Mouse (Mus musculus) layer of hippocampus, adult 8-10 months (tissue): ENCODE results near the gene Cfl1. TPM values are rescaled to one million over a fixed set of nuclear protein-coding genes. Genes with fewer than 3 reads are reported as not detected.
"Not testable (repeated sequence)": the region's sequence is repeated elsewhere in the genome, so short reads cannot be mapped to it uniquely, and the experiment has no call there.

Experiments
- DNase-seq, 2 experiments: peaks; one replicate each; pipeline ENCODE4 v3.0.0; 2022; ENCODE audit warnings: low spot score in 2 of 2
- total RNA-seq, 4 experiments: library from RNA; stranded (reverse); gene quantifications; 2 replicates each; pipeline ENCODE4 v1.2.4; 2022

Cfl1 gene
- total RNA-seq, 4 experiments from 2014 or later = 1,240 to 1,334 (median 1,291) TPM

GRCm38 (mm10) chr19:5487768-5488550, 2.3 kb upstream of the Cfl1 start, which contains the start of gene Mus81:
Mus81 (minus strand) TSS chr19:5488402.
- peak; percentile 93 to 94 for DNase-seq

GRCm38 (mm10) chr19:5488878-5489571, 1.2 kb upstream of the Cfl1 start:
- peak; percentile 96 to 97 for DNase-seq

- not testable (repeated sequence) for DNase-seq
Measured at GRCm38 (mm10) chr19:5489721-5490120, 534 bp upstream of the Cfl1 start.

- DNase-seq = peak; percentile 76 to 81
Measured at GRCm38 (mm10) chr19:5490898-5491708, 848 bp downstream of the Cfl1 start.

GRCm38 (mm10) chr19:5492641-5493040, 2.4 kb downstream of the Cfl1 start:
- DNase-seq = no peak

GRCm38 (mm10) chr19:5493301-5493721, 3.1 kb downstream of the Cfl1 start:
- not testable (repeated sequence) for DNase-seq

GRCm38 (mm10) chr19:5494314-5494713, 4.1 kb downstream of the Cfl1 start:
- no peak for DNase-seq

- no peak for DNase-seq
Measured at GRCm38 (mm10) chr19:5495353-5496051, 5.2 kb downstream of the Cfl1 start.

- no peak for DNase-seq
Measured at GRCm38 (mm10) chr19:5496052-5496370, 5.8 kb downstream of the Cfl1 start.

- DNase-seq = no peak
Measured at GRCm38 (mm10) chr19:5500330-5500875, 10.1 kb downstream of the Cfl1 start.

- DNase-seq = no peak
Measured at GRCm38 (mm10) chr19:5503687-5504086, 13.4 kb downstream of the Cfl1 start, which contains the start of gene 1700020D05Rik. 1700020D05Rik (minus strand) TSS chr19:5503787.

GRCm38 (mm10) chr19:5510031-5511026, 20.1 kb downstream of the Cfl1 start, which contains the start of gene Snx32:
Snx32 (minus strand) TSS chr19:5510538.
- DNase-seq = peak; percentile 99

- no peak for DNase-seq
Measured at GRCm38 (mm10) chr19:5511074-5511632, 20.9 kb downstream of the Cfl1 start.

- no peak for DNase-seq
Measured at GRCm38 (mm10) chr19:5512091-5513004, 22.1 kb downstream of the Cfl1 start.

- no peak for DNase-seq
Measured at GRCm38 (mm10) chr19:5513005-5513349, 22.7 kb downstream of the Cfl1 start.

- no peak for DNase-seq
Measured at GRCm38 (mm10) chr19:5515840-5516777, 25.9 kb downstream of the Cfl1 start.

- no peak for DNase-seq
Measured at GRCm38 (mm10) chr19:5516906-5517505, 26.8 kb downstream of the Cfl1 start.
